Mouse (Mus musculus) liver, embryonic 14.5 days (tissue): ENCODE results near the gene Lamc1.

ENCODE experiments used
- CTCF ChIP-seq: IDR thresholded peaks from 2 replicates; pipeline ENCODE4 v1.5.1; 2016; ENCODE audit warnings: antibody characterized with exemption, low read depth, control low read depth
- EP300 ChIP-seq: IDR thresholded peaks from 2 replicates; pipeline ENCODE4 v1.6.1; 2016; ENCODE audit warnings: antibody characterized with exemption, low read depth

GRCm38 (mm10) chr1:153288010-153288409 is 44.6 kb downstream of the Lamc1 start:
- TF ChIP-seq CTCF (no peak), EP300 (no peak)
